Mouse (Mus musculus) myocyte (in vitro differentiated cells): ENCODE results near the gene Gm17304.

Experiments used
- E2F4 ChIP-seq: IDR thresholded peaks from one replicate; pipeline ENCODE4 v1.6.1; 2011; ENCODE audit warnings: mild to moderate bottlenecking, control low read depth, moderate library complexity; ENCODE audit not compliant: insufficient read depth
- MYOD1 ChIP-seq, 3 experiments: IDR thresholded peaks; one replicate each; pipeline ENCODE4 v1.6.1; 2011; ENCODE audit warnings: control low read depth in 2 of 3, low read depth in 2 of 3, mild to moderate bottlenecking in 2 of 3, moderate library complexity in 1 of 3; ENCODE audit not compliant: insufficient read length in 2 of 3, control insufficient read depth in 1 of 3
- POLR2A ChIP-seq: IDR thresholded peaks from one replicate; pipeline ENCODE4 v1.6.1; 2011; ENCODE audit warnings: low read depth, mild to moderate bottlenecking, control low read depth, moderate library complexity; ENCODE audit not compliant: insufficient read length
- POLR2AphosphoS2 ChIP-seq: IDR thresholded peaks from one replicate; pipeline ENCODE4 v1.6.1; 2011; ENCODE audit warnings: low read depth, control low read depth; ENCODE audit not compliant: insufficient read length
- REST ChIP-seq: IDR thresholded peaks from one replicate; pipeline ENCODE4 v1.6.1; 2011; ENCODE audit warnings: mild to moderate bottlenecking, control low read depth, moderate library complexity; ENCODE audit not compliant: insufficient read depth, insufficient read length
- SRF ChIP-seq: IDR thresholded peaks from one replicate; pipeline ENCODE4 v1.6.1; 2011; ENCODE audit warnings: low read depth; ENCODE audit not compliant: control insufficient read depth, insufficient read length
- TCF12 ChIP-seq: IDR thresholded peaks from one replicate; pipeline ENCODE4 v1.6.1; 2011; ENCODE audit warnings: mild to moderate bottlenecking, control low read depth; ENCODE audit not compliant: poor library complexity, insufficient read depth, severe bottlenecking
- TCF3 ChIP-seq: IDR thresholded peaks from one replicate; pipeline ENCODE4 v1.6.1; 2011; ENCODE audit warnings: low read depth, control low read depth; ENCODE audit not compliant: insufficient read length
- USF1 ChIP-seq: IDR thresholded peaks from one replicate; pipeline ENCODE4 v1.6.1; 2011; ENCODE audit warnings: low read depth, mild to moderate bottlenecking, control low read depth, moderate library complexity

DNA sequence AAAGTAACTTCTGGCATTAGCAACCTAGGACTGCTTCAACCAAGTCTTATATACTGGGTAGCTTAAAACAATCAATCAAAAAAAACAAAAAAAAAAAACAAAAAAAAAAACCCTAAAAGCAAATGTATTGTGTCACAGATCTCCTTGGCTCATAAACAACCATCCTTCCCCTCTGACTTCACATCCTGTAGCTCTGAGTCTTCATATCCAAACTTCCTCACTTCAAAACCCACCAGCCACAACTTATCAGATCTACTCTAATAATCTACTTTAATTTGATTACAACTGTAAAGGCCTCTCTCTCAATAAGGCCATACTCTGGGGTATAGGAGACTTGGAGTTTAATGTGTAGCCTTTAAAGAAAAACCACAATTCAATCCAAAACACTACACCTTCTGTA is 41.1 kb downstream of the Gm17304 start:
- TF ChIP-seq USF1 = no peak
- no peak for TF ChIP-seq POLR2A
- TF ChIP-seq TCF3 = no peak
- TF ChIP-seq TCF12 = no peak
- no peak for TF ChIP-seq E2F4
- no peak for TF ChIP-seq REST
- no peak for TF ChIP-seq POLR2AphosphoS2
- TF ChIP-seq MYOD1 (IDR thresholded peaks at IDR 0.05; ENCODE audit: control insufficient read depth in 1 of 3, insufficient read length in 2 of 3, low read depth in 2 of 3) = no peak
- TF ChIP-seq SRF = no peak
